Mouse (Mus musculus) ES-E14 (cell line): ENCODE measurements around the gene Cntn2.
A peak's percentile ranks its signal among the peaks of the same experiment; 100 is the strongest.

Experiments used
- HCFC1 ChIP-seq: IDR thresholded peaks from 2 replicates; pipeline ENCODE4 v1.6.1; 2012; ENCODE audit warnings: low read length, inconsistent platforms, borderline replicate concordance; ENCODE audit not compliant: insufficient read depth
- ZC3H11A ChIP-seq: IDR thresholded peaks from 2 replicates; pipeline ENCODE4 v1.6.1; 2012; ENCODE audit warnings: low read depth, mild to moderate bottlenecking, inconsistent platforms, low read length, borderline replicate concordance

GRCm38 (mm10) chr1:132476928-132477691 is 65.9 kb downstream of the Cntn2 start, which contains the start of gene Rbbp5:
- TF ChIP-seq HCFC1, result peak; percentile 89
- no peak for TF ChIP-seq ZC3H11A
